Mouse (Mus musculus) stomach, embryonic 14.5 days (tissue): Measurements from ENCODE around the gene Sh2b3. TPM values are rescaled to one million over a fixed set of nuclear protein-coding genes. Genes with fewer than 3 reads are reported as not detected.
"Not testable (repeated sequence)": the region's sequence is repeated elsewhere in the genome, so short reads cannot be mapped to it uniquely, and the experiment has no call there.

Source experiments
- ATAC-seq: fragments of 200-750 bp; cut with Nextera tagmentation; 2 replicates; pipeline ENCODE4 v1.8.0; 2017; ENCODE audit warnings: low read depth, moderate TSS enrichment; ENCODE audit not compliant: insufficient number of reproducible peaks, insufficient read depth, low FRiP score
- H3K27ac ChIP-seq: fragments of 300-500 bp; sonication (generic); 2 replicates; pipeline ENCODE4 v1.5.1; 2014; ENCODE audit warnings: mild to moderate bottlenecking, low read length, moderate library complexity, mixed read lengths
- H3K27me3 ChIP-seq: fragments of 300-500 bp; sonication (generic); 2 replicates; pipeline ENCODE4 v1.6.1; 2014; ENCODE audit warnings: low read length, control low read depth, mixed read lengths; ENCODE audit not compliant: control insufficient read depth, insufficient read depth
- H3K36me3 ChIP-seq: fragments of 300-500 bp; sonication (generic); 2 replicates; pipeline ENCODE4 v1.6.1; 2014; ENCODE audit warnings: mild to moderate bottlenecking, control low read depth, low read length, moderate library complexity, mixed read lengths; ENCODE audit not compliant: control insufficient read depth, insufficient read depth
- H3K4me1 ChIP-seq: fragments of 300-500 bp; sonication (generic); 2 replicates; pipeline ENCODE4 v1.6.1; 2014; ENCODE audit warnings: low read length, control low read depth, mixed read lengths; ENCODE audit not compliant: control insufficient read depth, insufficient read depth
- H3K4me2 ChIP-seq: fragments of 300-500 bp; sonication (generic); replicated peaks from 2 replicates; pipeline ENCODE4 v1.6.1; 2014; ENCODE audit warnings: low read depth, low read length, control low read depth
- H3K4me3 ChIP-seq: fragments of 300-500 bp; sonication (generic); 2 replicates; pipeline ENCODE4 v1.5.1; 2014; ENCODE audit warnings: low read depth, low read length, control low read depth
- H3K9ac ChIP-seq: fragments of 300-500 bp; sonication (generic); replicated peaks from 2 replicates; pipeline ENCODE4 v1.6.1; 2014; ENCODE audit warnings: low read depth, mild to moderate bottlenecking, control low read depth, low read length, moderate library complexity, mixed read lengths
- H3K9me3 ChIP-seq: fragments of 300-500 bp; sonication (generic); 2 replicates; pipeline ENCODE4 v1.6.1; 2016; ENCODE audit warnings: low read depth, low read length, control low read depth; ENCODE audit not compliant: control insufficient read depth
- WGBS: fragments of 180-500 bp; shearing (Covaris S2); extraction: QIAGEN DNeasy Blood & Tissue Kit; methylation state at CpG from one replicate; pipeline ENCODE4 v1.1.7; 2014; 5-methylcytosine and 5-hydroxymethylcytosine counted together
- polyA plus RNA-seq: library from polyadenylated mRNA; unstranded; fragments of >200 nt; fragmentation: Nextera tagmentation; extraction: Ambion mirVana; gene quantifications from 2 replicates; pipeline ENCODE4 v1.2.1, GENCODE M21; 2014

Gene Sh2b3
- polyA plus RNA-seq, 1 experiment from 2014 or later, result 15.4 TPM

- 37% methylated on average over 20 of the region's 20 CpGs for WGBS
- Histone ChIP-seq H3K4me3 (peak overlapping the region; percentile 90), H3K4me1 (peaks cover 23% of the 10 kb centered on the region), H3K9me3 (no peaks in the 10 kb centered on the region), H3K27me3 (no peaks in the 10 kb centered on the region), H3K27ac (no peak overlapping the region), H3K9ac (peak overlapping the region; percentile 65), H3K4me2 (peak overlapping the region; percentile 89), H3K36me3 (peaks cover 22% of the 10 kb centered on the region)
- no peak for ATAC-seq
Measured at GRCm38 (mm10) chr5:121849478-121850349, 12.3 kb upstream of the Sh2b3 start.

GRCm38 (mm10) chr5:121848743-121849142, 11.3 kb upstream of the Sh2b3 start, which contains the start of gene Pheta1:
Gene Pheta1 (plus strand): TSS chr5:121848984.
- peak within 1 kb of the TSS; percentile 90 for H3K4me3 ChIP-seq
- H3K9ac ChIP-seq, result peak within 1 kb of the TSS; percentile 65
- H3K27me3 ChIP-seq, result no peaks in the 10 kb centered on the region
- H3K4me2 ChIP-seq, result peak within 1 kb of the TSS; percentile 89
- peak; percentile 87 for ATAC-seq
- H3K4me1 ChIP-seq, result peaks cover 22% of the 10 kb centered on the region
- under 1% methylated on average over 42 of the region's 42 CpGs for WGBS
- no peaks in the 10 kb centered on the region for H3K9me3 ChIP-seq
- peaks cover 17% of the 10 kb centered on the region for H3K36me3 ChIP-seq
- H3K27ac ChIP-seq, result peak within 1 kb of the TSS; percentile 83

GRCm38 (mm10) chr5:121848035-121848519, 10.6 kb upstream of the Sh2b3 start:
- H3K27me3 ChIP-seq, result no peaks in the 10 kb centered on the region
- no peaks in the 10 kb centered on the region for H3K9me3 ChIP-seq
- peaks cover 10% of the 10 kb centered on the region for H3K36me3 ChIP-seq
- peak overlapping the region; percentile 83 for H3K27ac ChIP-seq
- 1% methylated on average over 17 of the region's 17 CpGs for WGBS
- H3K4me1 ChIP-seq, result peaks cover 20% of the 10 kb centered on the region
- H3K4me3 ChIP-seq, result peak overlapping the region; percentile 90
- peak overlapping the region; percentile 65 for H3K9ac ChIP-seq
- ATAC-seq, result peak; percentile 31; the same call in 1 of the 2 replicates
- peak overlapping the region; percentile 89 for H3K4me2 ChIP-seq

GRCm38 (mm10) chr5:121847269-121847668, 9.8 kb upstream of the Sh2b3 start:
- not testable (repeated sequence) for H3K9me3 ChIP-seq, H3K4me3 ChIP-seq, H3K36me3 ChIP-seq, H3K9ac ChIP-seq, H3K27ac ChIP-seq, H3K4me2 ChIP-seq, H3K27me3 ChIP-seq, ATAC-seq
- peaks cover 20% of the 10 kb centered on the region for H3K4me1 ChIP-seq
- WGBS, result 84% methylated on average over 3 of the region's 3 CpGs

GRCm38 (mm10) chr5:121846322-121846721, 8.9 kb upstream of the Sh2b3 start:
- WGBS, result 73% methylated on average over 11 of the region's 11 CpGs
- ATAC-seq, result no peak
- Histone ChIP-seq H3K36me3 (no peaks in the 10 kb centered on the region), H3K9ac (no peak overlapping the region), H3K4me2 (no peak overlapping the region), H3K4me3 (no peak overlapping the region), H3K27ac (no peak overlapping the region), H3K4me1 (peaks cover 24% of the 10 kb centered on the region), H3K9me3 (no peaks in the 10 kb centered on the region), H3K27me3 (no peaks in the 10 kb centered on the region)

GRCm38 (mm10) chr5:121845361-121845760, 7.9 kb upstream of the Sh2b3 start:
- Histone ChIP-seq H3K9ac (no peak overlapping the region), H3K4me3 (no peak overlapping the region), H3K4me2 (no peak overlapping the region), H3K9me3 (no peaks in the 10 kb centered on the region), H3K27me3 (no peaks in the 10 kb centered on the region), H3K4me1 (peaks cover 15% of the 10 kb centered on the region), H3K27ac (no peak overlapping the region), H3K36me3 (no peaks in the 10 kb centered on the region)
- 32% methylated on average over 4 of the region's 4 CpGs for WGBS
- ATAC-seq, result no peak

- Histone ChIP-seq H3K27me3 (no peaks in the 10 kb centered on the region), H3K27ac (no peak overlapping the region), H3K4me2 (peak overlapping the region; percentile 64), H3K4me3 (peak overlapping the region; percentile 44), H3K36me3 (no peaks in the 10 kb centered on the region), H3K9me3 (no peaks in the 10 kb centered on the region), H3K9ac (no peak overlapping the region), H3K4me1 (0 out of 2 replicates have a peak, but pooled peaks cover 6% of the 10 kb centered on the region)
- no peak for ATAC-seq
- WGBS, result 13% methylated on average over 17 of the region's 17 CpGs
Measured at GRCm38 (mm10) chr5:121843138-121843905, 5.9 kb upstream of the Sh2b3 start.

GRCm38 (mm10) chr5:121842665-121843118, 5.2 kb upstream of the Sh2b3 start:
- H3K4me1 ChIP-seq, result peaks cover 10% of the 10 kb centered on the region; the same call in 1 of the 2 replicates
- H3K9ac ChIP-seq, result 0 out of 2 replicates have a peak overlapping the region, but pooled peaks have one; percentile 22
- no peaks in the 10 kb centered on the region for H3K9me3 ChIP-seq
- H3K27me3 ChIP-seq, result no peaks in the 10 kb centered on the region
- peak overlapping the region; percentile 64 for H3K4me2 ChIP-seq
- ATAC-seq, result peak; percentile 68; the same call in 1 of the 2 replicates
- H3K36me3 ChIP-seq, result no peaks in the 10 kb centered on the region
- no peak overlapping the region for H3K27ac ChIP-seq
- under 1% methylated on average over 33 of the region's 33 CpGs for WGBS
- H3K4me3 ChIP-seq, result peak overlapping the region; percentile 44
